ENCODE assay signal across 8 mouse cellular contexts in the genomic region with DNA sequence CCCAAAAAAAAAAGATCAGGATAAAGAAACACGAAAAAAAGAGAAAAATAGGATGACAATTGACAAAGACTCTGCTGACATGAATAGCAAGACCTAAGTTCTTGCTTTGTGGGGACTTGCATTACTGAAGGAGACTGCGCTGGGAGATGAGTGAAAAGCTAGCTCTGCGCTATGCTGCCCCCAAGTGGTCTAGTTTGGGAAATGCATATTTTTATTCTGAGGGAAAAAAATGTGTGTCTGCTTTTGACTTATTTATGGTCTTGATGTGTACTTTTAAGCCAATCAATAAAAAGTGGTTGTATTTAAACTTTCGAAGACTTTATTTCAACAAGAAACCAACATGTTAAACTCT.
A peak's percentile ranks its signal among the peaks of the same experiment; 100 is the strongest.
DNase-seq lines count a peak whose midpoint lies in the region; ATAC-seq and TF ChIP-seq lines count a peak whose summit lies in the region.

No protein-coding gene starts in this region.

- H3K4me3 ChIP-seq in forebrain, embryonic 11.5 days (ENCODE audit: low read depth, low read length), result no peak overlapping the region
- no peak overlapping the region for H3K4me3 ChIP-seq in intestine, postnatal 0 days (ENCODE audit: low read depth, low read length)
- no peak overlapping the region for H3K4me3 ChIP-seq in liver, embryonic 14.5 days (ENCODE audit: insufficient read depth in 1 of 2, low read depth in 2 of 2, low read length in 2 of 2)

- H3K36me3 ChIP-seq in forebrain, embryonic 11.5 days (ENCODE audit: control insufficient read depth, insufficient read depth, low read length), result no peaks in the 10 kb centered on the region
- no peaks in the 10 kb centered on the region for H3K36me3 ChIP-seq in intestine, postnatal 0 days (ENCODE audit: control insufficient read depth, insufficient read depth)
- H3K36me3 ChIP-seq in liver, embryonic 14.5 days (replicated peaks; ENCODE audit: control insufficient read depth, insufficient read depth, low read depth), result no peaks in the 10 kb centered on the region

- peak; percentile 12 to 18 for DNase-seq in urinary bladder, adult 18-20 months (ENCODE audit: low spot score in 2 of 2)
- no peak for DNase-seq in urinary bladder, postnatal 10 days (ENCODE audit: low spot score)
- DNase-seq in brain, embryonic 18.5 days (ENCODE audit: low read depth, low spot score), result peak; percentile 69
- DNase-seq in forebrain, embryonic 11.5 days (ENCODE audit: low spot score), result peak; percentile 64
- peak in 1 of 3 experiments; percentile 9 for DNase-seq in liver, embryonic 14.5 days (ENCODE audit: low read depth in 3 of 3, low spot score in 3 of 3)
- DNase-seq in ovary, postnatal 10 days (ENCODE audit: low spot score), result peak; percentile 21
- peak; percentile 69 for DNase-seq in thymus, postnatal 4 days

- no peak overlapping the region for H3K27ac ChIP-seq in forebrain, embryonic 11.5 days (ENCODE audit: low read depth, low read length)
- no peak overlapping the region for H3K27ac ChIP-seq in intestine, postnatal 0 days (ENCODE audit: low read depth, low read length)
- H3K27ac ChIP-seq in liver, embryonic 14.5 days, result no peak overlapping the region

- no peaks in the 10 kb centered on the region for H3K9me3 ChIP-seq in forebrain, embryonic 11.5 days (ENCODE audit: control insufficient read depth, low read length)
- no peaks in the 10 kb centered on the region for H3K9me3 ChIP-seq in intestine, postnatal 0 days (ENCODE audit: control insufficient read depth)
- H3K9me3 ChIP-seq in liver, embryonic 14.5 days (ENCODE audit: control insufficient read depth, low read length), result no peaks in the 10 kb centered on the region

- H3K27me3 ChIP-seq in forebrain, embryonic 11.5 days (ENCODE audit: control insufficient read depth, insufficient read depth, low read length), result no peaks in the 10 kb centered on the region
- no peaks in the 10 kb centered on the region for H3K27me3 ChIP-seq in intestine, postnatal 0 days (replicated peaks; ENCODE audit: control insufficient read depth, insufficient read depth, low read length)
- no peaks in the 10 kb centered on the region for H3K27me3 ChIP-seq in liver, embryonic 14.5 days (ENCODE audit: control insufficient read depth, insufficient read depth, low read length)

- TF ChIP-seq EP300 in liver, embryonic 14.5 days (IDR thresholded peaks at IDR 0.05; ENCODE audit: low read depth), result no peak

- H3K4me1 ChIP-seq in forebrain, embryonic 11.5 days (replicated peaks; ENCODE audit: control insufficient read depth, insufficient read depth, low read length), result no peaks in the 10 kb centered on the region
- no peaks in the 10 kb centered on the region for H3K4me1 ChIP-seq in intestine, postnatal 0 days (replicated peaks; ENCODE audit: control insufficient read depth, insufficient read depth, low read length)
- H3K4me1 ChIP-seq in liver, embryonic 14.5 days (replicated peaks; ENCODE audit: control insufficient read depth in 2 of 2, insufficient read depth in 2 of 2, low read length in 1 of 2), result no peaks in the 10 kb centered on the region

- no peak overlapping the region for H3K4me2 ChIP-seq in forebrain, embryonic 11.5 days (ENCODE audit: low read depth, low read length, severe bottlenecking)
- no peak overlapping the region for H3K4me2 ChIP-seq in intestine, postnatal 0 days (replicated peaks; ENCODE audit: low read depth)
- no peak overlapping the region for H3K4me2 ChIP-seq in liver, embryonic 14.5 days (ENCODE audit: low read depth)

- WGBS in forebrain, embryonic 11.5 days, result 9% methylated on average over 4 of the region's 4 CpGs
- 4% methylated on average over 4 of the region's 4 CpGs for WGBS in intestine, postnatal 0 days
- 4% methylated on average over 4 of the region's 4 CpGs for WGBS in liver, embryonic 14.5 days (ENCODE audit: insufficient replicate concordance)

- peak; percentile 67 for ATAC-seq in forebrain, embryonic 11.5 days (replicated peaks; ENCODE audit: low FRiP score)
- ATAC-seq in intestine, postnatal 0 days, result no peak
- ATAC-seq in liver, embryonic 14.5 days (ENCODE audit: insufficient read depth), result no peak

- no peak overlapping the region for H3K9ac ChIP-seq in forebrain, embryonic 11.5 days (ENCODE audit: low read length)
- no peak overlapping the region for H3K9ac ChIP-seq in intestine, postnatal 0 days (ENCODE audit: low read depth, low read length)
- no peak overlapping the region for H3K9ac ChIP-seq in liver, embryonic 14.5 days (replicated peaks)

- TF ChIP-seq CTCF in intestine, postnatal 0 days (IDR thresholded peaks at IDR 0.05; ENCODE audit: low read depth), result peak; percentile 87
- peak; percentile 65 for TF ChIP-seq CTCF in liver, embryonic 14.5 days (IDR thresholded peaks at IDR 0.05; ENCODE audit: low read depth)
